Mouse (Mus musculus) testis, adult 2 months (tissue): ENCODE data around the gene Tmem30b.

Experiments
- CTCF ChIP-seq: fragments of 200-500 bp; IDR thresholded peaks from 2 replicates; pipeline ENCODE4 v1.5.1; 2012; ENCODE audit warnings: low read depth, mild to moderate bottlenecking, inconsistent platforms, low read length, moderate library complexity; ENCODE audit not compliant: control insufficient read depth, insufficient read depth, insufficient replicate concordance
- POLR2A ChIP-seq: fragments of 200-500 bp; IDR thresholded peaks from 2 replicates; pipeline ENCODE4 v1.6.1; 2012; ENCODE audit warnings: low read depth, mild to moderate bottlenecking, inconsistent platforms, low read length, moderate library complexity; ENCODE audit not compliant: control insufficient read depth

- TF ChIP-seq POLR2A = no peak
- no peak for TF ChIP-seq CTCF
These were observed 7.0 kb downstream of the Tmem30b start for GRCm38 (mm10) chr12:73539151-73539550.
